Mouse (Mus musculus) urinary bladder, adult 2 months (tissue): ENCODE results near the gene Plekhg1. TPM values are rescaled to one million over a fixed set of nuclear protein-coding genes. Genes with fewer than 3 reads are reported as not detected.

Experiments used
- DNase-seq: peaks from one replicate; pipeline ENCODE4 v3.0.0; 2022; ENCODE audit warnings: low spot score
- polyA plus RNA-seq: library from polyadenylated mRNA; depleted of rRNA; stranded (reverse); fragments of >200 nt; gene quantifications from 2 replicates; pipeline ENCODE4 v1.2.3, GENCODE M21; 2012

Gene Plekhg1
- polyA plus RNA-seq, 1 experiment: 8.2 TPM

DNA sequence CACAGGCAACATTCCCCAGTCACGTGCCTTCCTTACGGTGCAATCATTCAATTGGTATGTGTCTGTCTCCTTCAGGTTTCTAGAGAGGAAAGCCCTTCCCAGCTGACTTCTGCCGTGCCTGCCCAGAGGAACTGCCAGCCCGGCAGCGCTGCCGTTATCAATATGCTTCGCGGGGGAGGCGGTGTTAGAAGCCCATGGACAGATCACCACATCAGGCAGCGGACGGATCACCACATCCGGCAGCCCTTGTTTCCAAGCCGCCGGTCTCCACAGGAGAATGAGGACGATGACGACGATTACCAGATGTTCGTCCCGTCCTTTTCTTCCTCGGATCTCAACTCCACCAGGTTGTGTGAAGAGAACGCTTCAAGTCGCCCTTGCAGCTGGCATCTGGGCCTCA is 216.3 kb downstream of the Plekhg1 start:
- no peak for DNase-seq

- DNase-seq: no peak
Measured at GRCm38 (mm10) chr10:3958591-3958990, 218.4 kb downstream of the Plekhg1 start.

GRCm38 (mm10) chr10:3969026-3969425 is 228.9 kb downstream of the Plekhg1 start:
- no peak for DNase-seq

DNA sequence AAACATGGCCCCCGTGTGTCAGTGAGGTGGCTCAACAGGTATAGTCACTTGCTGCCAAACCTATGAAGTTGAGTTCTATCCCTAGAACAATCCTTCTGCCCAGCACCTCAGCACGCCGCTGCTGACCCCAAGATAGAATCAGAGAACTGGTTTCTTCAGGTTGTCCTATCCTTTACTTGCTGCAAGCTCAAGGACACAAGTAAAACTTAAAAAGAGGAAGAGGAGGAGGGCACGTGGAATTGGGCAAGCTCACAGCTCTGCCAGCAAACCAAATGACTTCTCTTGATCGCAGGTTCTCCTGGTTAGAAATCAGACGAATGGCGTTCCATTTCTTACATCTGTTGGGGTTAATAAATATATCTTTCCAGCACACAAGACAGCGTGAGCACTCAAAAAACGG is 232.1 kb downstream of the Plekhg1 start:
- no peak for DNase-seq

- peak; percentile 70 for DNase-seq
Measured at GRCm38 (mm10) chr10:3972981-3973588, 232.9 kb downstream of the Plekhg1 start, which contains the start of gene Mthfd1l. Gene Mthfd1l (plus strand): TSS chr10:3973118.

- DNase-seq: peak; percentile 82
Measured at GRCm38 (mm10) chr10:3973589-3974070, 233.5 kb downstream of the Plekhg1 start.

- no peak for DNase-seq
Measured at GRCm38 (mm10) chr10:3974380-3974779, 234.2 kb downstream of the Plekhg1 start.

- DNase-seq: no peak
Measured at GRCm38 (mm10) chr10:3975898-3976622, 235.9 kb downstream of the Plekhg1 start.

- no peak for DNase-seq
Measured at GRCm38 (mm10) chr10:3976623-3977010, 236.5 kb downstream of the Plekhg1 start.

DNA sequence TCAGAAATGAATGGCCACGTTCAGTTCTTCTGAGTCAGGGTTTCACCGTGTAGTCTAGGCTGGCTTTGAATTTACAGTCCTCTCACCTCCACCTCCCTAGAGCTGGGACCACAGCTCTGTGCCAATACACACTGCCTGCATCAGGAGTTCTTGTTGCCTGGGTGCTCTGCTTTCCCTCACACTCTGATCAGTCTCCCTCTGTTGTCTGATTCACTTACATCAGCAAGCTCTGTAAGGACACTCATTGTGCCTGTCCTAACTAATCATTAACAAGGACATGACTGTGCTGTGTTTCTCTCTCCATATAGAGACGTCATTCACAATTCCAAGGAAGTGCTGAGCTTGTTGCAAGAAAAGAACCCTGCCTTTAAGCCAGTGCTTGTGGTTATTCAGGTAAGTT is 238.2 kb downstream of the Plekhg1 start:
- no peak for DNase-seq

- DNase-seq: no peak
Measured at GRCm38 (mm10) chr10:3978792-3979488, 238.8 kb downstream of the Plekhg1 start.

- no peak for DNase-seq
Measured at GRCm38 (mm10) chr10:3980231-3980630, 240.1 kb downstream of the Plekhg1 start.

- DNase-seq: no peak
Measured at GRCm38 (mm10) chr10:3990295-3990883, 250.2 kb downstream of the Plekhg1 start.

DNA sequence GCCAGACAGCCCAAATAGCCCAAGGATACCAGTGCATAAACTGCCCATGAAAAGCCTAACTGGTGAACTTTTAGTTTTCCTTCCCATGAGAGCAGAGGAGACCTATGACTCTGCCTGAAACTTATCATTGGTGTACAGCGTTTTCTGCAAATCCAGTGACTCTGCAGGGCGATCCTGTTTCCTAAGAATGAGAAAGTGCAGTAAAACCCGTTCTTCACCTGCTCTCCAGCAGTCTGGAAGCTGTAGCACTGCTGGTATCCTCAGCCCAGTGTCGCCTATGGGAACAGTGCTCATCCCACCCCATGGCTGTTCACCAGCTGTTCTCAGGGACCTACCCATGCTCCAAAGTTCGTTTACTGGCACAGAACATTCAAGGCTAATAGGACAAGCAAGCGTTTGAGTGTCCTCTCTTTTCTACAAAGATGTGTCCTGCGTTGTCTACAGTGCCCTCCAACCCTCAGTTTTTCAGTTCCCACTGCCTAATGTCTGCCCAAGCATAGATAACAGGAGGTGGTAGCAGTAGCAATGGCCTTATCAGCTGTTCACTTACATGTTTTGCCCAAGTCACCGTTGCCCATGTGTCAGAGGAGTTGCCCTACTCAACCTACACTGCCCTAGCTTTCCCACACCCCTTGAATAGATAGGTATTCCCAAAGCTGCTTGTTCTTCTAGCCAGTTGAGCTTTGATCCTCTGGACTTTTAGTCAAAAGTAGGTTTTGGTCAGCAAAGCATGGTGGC is 253.4 kb downstream of the Plekhg1 start:
- no peak for DNase-seq

DNA sequence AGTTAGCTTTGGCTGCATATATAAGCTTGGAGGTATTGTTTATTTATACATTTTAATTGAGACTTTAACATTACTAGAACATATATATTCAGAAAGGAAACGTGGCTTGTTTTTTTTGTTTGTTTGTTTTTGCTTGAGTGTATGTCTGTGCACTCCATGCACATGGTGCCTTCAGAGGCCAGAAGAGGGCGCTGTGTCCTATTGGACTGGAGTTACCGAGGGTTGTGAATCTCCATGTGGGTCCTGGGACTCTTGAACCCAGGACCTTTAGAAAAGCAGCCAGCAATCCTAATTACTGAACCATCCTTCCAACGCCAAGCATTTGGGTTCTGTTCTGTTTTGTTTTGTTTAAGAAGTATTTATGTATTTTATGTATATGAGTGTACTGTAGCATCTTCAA is 255.1 kb downstream of the Plekhg1 start:
- no peak for DNase-seq

DNA sequence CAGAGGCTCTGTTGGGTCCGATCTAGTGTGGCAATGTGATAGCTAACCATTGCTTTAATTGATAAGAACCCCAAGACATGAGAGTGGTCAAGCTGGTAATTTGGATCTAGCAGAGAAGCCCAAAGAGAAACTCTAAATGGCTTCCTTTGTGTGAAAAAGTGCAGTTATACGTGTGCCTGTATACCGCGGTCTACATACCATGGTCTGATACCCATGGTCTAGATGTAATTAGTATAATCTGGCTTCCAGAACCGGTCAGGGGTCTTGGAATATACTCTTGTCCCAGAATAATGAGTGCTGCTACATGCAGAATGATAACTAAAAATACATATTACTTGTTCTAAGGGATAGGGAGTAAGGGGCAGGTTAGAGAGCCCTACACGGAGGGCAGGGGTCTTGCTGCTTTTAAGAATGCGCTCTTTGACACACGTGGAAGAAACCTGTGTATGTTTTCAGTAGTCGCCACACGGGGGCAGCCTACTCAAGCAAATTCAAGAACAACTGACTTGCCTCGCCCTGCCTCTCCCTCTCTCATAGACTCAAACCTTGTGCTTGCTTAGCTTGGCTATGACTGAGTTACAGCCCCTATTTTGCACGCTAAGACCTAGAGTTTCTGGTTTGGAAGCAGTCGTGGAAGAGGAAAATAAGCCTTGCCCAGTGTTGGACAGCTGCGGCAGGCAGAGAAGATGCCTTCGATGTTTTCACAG is 256.2 kb downstream of the Plekhg1 start:
- no peak for DNase-seq

DNA sequence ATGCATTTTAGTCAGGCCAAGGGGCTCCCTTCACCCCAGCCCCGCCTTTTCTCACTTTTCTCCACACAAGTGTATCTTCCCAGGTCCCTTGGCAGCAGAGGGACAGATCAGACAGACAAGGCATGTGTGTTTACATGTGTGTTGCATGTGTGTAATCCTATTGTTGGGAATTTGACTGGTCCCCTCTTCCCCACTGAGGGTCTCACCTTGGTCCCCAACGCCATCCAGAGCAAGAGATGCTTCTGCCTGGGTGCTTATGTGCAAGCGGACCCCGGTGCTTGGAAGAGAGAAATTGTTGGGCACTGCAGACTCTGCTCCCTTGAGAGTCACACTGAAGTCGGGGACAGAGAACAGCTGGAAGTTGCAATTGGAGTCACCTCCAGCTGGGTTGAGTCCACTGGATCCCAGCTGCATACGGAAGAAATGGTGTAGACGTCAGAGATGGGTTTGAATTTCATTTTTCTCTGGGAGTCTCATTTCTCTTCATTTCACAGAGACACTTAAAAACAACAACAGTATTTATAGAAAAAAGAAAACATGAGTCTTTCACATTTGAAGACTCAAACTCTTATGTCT is 257.8 kb downstream of the Plekhg1 start:
- DNase-seq: no peak

DNA sequence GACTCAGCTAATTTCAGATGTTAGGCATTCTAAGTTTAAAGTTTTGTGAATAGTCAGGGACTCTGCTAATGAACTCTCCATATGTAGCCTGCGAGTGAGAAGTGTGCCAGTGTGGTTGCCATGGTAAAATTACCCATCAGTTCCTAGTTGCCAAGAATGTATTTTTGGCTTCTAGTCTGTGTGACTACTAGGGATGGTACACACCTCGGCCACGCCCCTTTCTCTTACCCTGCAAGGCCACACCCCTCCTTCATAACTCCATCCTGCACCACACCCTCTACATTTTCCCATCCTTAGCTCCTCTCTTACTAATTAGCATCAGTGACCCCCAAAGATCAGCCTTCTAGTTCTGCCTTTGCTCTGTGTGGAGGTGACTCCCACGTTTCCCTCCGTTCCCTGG is 262.5 kb downstream of the Plekhg1 start:
- no peak for DNase-seq

DNA sequence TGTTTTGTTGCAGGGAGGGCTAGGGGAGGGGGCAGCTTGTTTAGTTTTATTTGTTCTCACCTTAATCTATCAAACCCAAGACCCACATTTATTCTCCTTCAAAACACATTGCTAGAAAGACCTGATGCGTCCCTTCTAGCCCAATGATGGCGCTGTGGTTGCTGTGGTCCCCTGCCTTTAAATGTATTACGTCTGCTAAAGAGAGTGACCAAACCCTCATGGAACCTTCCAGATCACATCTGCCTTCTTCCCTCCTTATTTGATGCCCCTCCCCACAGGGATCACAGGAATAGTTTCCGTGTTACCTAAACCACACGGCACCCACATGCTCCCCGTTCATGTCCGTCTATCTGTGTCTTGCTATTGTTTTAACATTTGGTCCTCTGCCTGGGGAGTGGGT is 265.0 kb downstream of the Plekhg1 start:
- no peak for DNase-seq

DNA sequence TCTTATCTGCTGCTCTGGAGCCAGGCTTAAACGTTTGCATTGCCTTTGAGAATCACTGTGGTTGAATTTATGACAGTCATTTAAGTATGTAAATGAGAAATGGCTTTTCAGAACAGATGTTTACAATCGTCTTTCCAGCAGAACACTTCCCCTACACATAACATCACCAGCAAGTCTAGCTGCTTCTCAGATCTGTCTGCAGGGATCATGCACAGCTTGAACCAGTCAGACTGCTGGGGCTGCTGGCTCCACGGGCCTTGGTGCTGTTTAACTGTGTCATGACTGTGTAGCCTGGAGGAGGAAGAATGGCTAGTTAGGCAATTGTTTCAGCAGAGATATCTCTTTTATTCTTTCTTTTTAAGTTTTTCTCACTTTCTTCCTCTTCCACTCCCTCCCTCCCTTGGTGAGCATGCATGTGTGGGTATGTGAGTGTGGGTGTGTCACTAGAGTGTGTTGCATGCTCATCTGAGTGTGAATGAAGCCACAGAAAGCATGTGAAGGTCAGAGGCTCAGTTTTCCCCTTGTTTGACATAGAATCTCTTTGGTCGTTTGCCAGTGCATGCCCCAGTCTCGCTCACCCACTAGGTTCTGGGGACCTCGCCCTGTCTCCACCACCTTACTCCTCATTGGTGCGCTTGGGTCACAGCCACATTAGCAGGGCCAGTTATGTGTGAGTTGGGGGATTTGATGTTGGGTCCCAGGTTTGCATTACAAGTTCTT is 266.3 kb downstream of the Plekhg1 start:
- no peak for DNase-seq
